Mouse (Mus musculus) liver, embryonic 14.5 days (tissue): ENCODE results near the gene Gm5294.

Source experiments
- CTCF ChIP-seq: IDR thresholded peaks from 2 replicates; pipeline ENCODE4 v1.5.1; 2016; ENCODE audit warnings: antibody characterized with exemption, low read depth, control low read depth
- EP300 ChIP-seq: IDR thresholded peaks from 2 replicates; pipeline ENCODE4 v1.6.1; 2016; ENCODE audit warnings: antibody characterized with exemption, low read depth

- TF ChIP-seq EP300 = no peak
- peak; percentile 98 for TF ChIP-seq CTCF
Observed at GRCm38 (mm10) chr5:138848102-138848501, 28.2 kb downstream of the Gm5294 start.
